Mouse (Mus musculus): ENCODE results near the gene Mthfd2. TPM values are rescaled to one million over a fixed set of nuclear protein-coding genes. Genes with fewer than 3 reads are reported as not detected.

The Mthfd2 gene
- total RNA-seq, 2 experiments from 2014 or later = 5.0 to 8.0 TPM

GRCm38 (mm10) chr6:83341387-83341786 is 15.7 kb upstream of the Mthfd2 start:
- DNase-seq = no peak

- no peak for DNase-seq
Observed at GRCm38 (mm10) chr6:83327591-83328190, 2.0 kb upstream of the Mthfd2 start.

GRCm38 (mm10) chr6:83326761-83327160 is 1.1 kb upstream of the Mthfd2 start:
- no peak for DNase-seq

- no peak for DNase-seq
Observed at GRCm38 (mm10) chr6:83326394-83326736, 657 bp upstream of the Mthfd2 start.

GRCm38 (mm10) chr6:83323652-83324419 is 1.9 kb downstream of the Mthfd2 start:
- DNase-seq = no peak

GRCm38 (mm10) chr6:83322794-83323193 is 2.9 kb downstream of the Mthfd2 start:
- DNase-seq = no peak

- DNase-seq = no peak
Observed at GRCm38 (mm10) chr6:83321927-83322326, 3.8 kb downstream of the Mthfd2 start.

- DNase-seq = peak; percentile 91
Observed at GRCm38 (mm10) chr6:83317108-83317741, 8.5 kb downstream of the Mthfd2 start.

- DNase-seq = no peak
Observed at GRCm38 (mm10) chr6:83316022-83316421, 9.7 kb downstream of the Mthfd2 start.

- DNase-seq = no peak
Observed at GRCm38 (mm10) chr6:83315293-83315692, 10.4 kb downstream of the Mthfd2 start.

- DNase-seq = no peak
Observed at GRCm38 (mm10) chr6:83312514-83312913, 13.2 kb downstream of the Mthfd2 start.

GRCm38 (mm10) chr6:83312021-83312420 is 13.7 kb downstream of the Mthfd2 start:
- no peak for DNase-seq

GRCm38 (mm10) chr6:83311206-83311605 is 14.5 kb downstream of the Mthfd2 start:
- DNase-seq = no peak

GRCm38 (mm10) chr6:83309017-83309416 is 16.7 kb downstream of the Mthfd2 start:
- DNase-seq = no peak

GRCm38 (mm10) chr6:83302264-83302663 is 23.4 kb downstream of the Mthfd2 start:
- DNase-seq = no peak

- no peak for DNase-seq
Observed at GRCm38 (mm10) chr6:83301294-83301693, 24.4 kb downstream of the Mthfd2 start.

- DNase-seq = no peak
Observed at GRCm38 (mm10) chr6:83300447-83301229, 25.1 kb downstream of the Mthfd2 start.

GRCm38 (mm10) chr6:83280256-83280955 is 45.3 kb downstream of the Mthfd2 start:
- DNase-seq = no peak

- DNase-seq = no peak
Observed at GRCm38 (mm10) chr6:83278881-83279280, 46.8 kb downstream of the Mthfd2 start.

GRCm38 (mm10) chr6:83277151-83277550 is 48.6 kb downstream of the Mthfd2 start:
- DNase-seq = no peak

GRCm38 (mm10) chr6:83273733-83274132 is 52.0 kb downstream of the Mthfd2 start:
- DNase-seq = no peak
